Mouse (Mus musculus): ENCODE measurements at regions not wholly inside any gene's neighbourhood (a gene's known extent, or its start where the extent isn't known, plus 50 kb on each side); places are given as distances from the start of the nearest gene placed in this dataset.

DNA sequence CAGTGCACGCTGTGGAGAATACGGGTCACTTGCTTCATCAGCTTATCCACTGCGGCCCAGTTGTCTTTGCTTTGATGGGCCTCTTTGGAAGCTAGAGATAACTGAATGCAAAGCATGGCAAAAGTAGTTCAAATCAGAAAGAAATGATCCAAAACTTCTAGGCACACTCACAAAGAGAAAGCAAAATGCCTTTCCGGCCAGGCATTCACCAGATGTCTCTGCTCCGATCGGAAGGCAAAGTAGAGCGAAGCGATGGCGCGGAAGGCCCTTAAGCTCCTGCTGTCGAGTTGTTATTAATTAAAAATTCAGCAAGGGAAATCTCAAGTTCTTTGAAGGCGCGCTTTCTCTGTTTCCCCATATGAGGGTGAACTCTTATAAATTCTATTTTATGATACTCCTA is 401.9 kb upstream of the Slc35b3 start:
- no peak for TF ChIP-seq CTCF (IDR thresholded peaks at IDR 0.05; ENCODE audit: borderline replicate concordance, extremely low read depth, insufficient read depth, insufficient read length)
- no peak for TF ChIP-seq POLR2A (IDR thresholded peaks at IDR 0.05; ENCODE audit: borderline replicate concordance, extremely low read depth, insufficient read depth, insufficient read length, poor library complexity, severe bottlenecking)
